Mouse (Mus musculus): Measurements from ENCODE around the gene Mslnl.

DNA sequence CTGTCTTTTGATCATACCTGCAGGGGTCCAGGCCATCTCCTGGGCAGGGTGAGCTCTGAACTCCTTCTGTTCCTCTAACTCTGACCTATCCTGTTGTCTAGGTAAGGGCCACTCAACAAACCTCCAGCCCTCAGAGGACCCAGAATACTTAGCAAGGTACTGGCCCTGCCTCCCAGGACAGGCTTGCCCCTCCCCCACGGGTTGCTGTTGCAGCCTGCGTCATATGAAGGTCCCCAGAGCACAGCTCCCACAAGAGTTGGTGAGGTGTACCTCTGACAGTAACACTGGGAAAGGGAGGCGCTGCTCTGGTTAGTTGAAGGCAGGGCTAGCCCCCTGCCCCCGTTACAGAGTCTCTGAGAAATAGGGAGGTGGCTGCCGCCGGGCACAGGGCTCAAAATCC lies 19.7 kb upstream of the Mslnl start:
- no peak for TF ChIP-seq ZNF384 (IDR thresholded peaks at IDR 0.05; ENCODE audit: low read depth, low read length)
- TF ChIP-seq ZC3H11A (IDR thresholded peaks at IDR 0.05; ENCODE audit: borderline replicate concordance, low read depth, low read length): no peak
- no peak for TF ChIP-seq CHD2 (IDR thresholded peaks at IDR 0.05; ENCODE audit: low read depth, low read length)
